Mouse (Mus musculus) spleen, adult 2 months (tissue): ENCODE measurements around the gene Iltifb.
"Not testable (repeated sequence)": the region's sequence is repeated elsewhere in the genome, so short reads cannot be mapped to it uniquely, and the experiment has no call there.

Source experiments
- CTCF ChIP-seq: fragments of 200-500 bp; IDR thresholded peaks from 2 replicates; pipeline ENCODE4 v1.5.1; 2011; ENCODE audit warnings: mild to moderate bottlenecking, inconsistent platforms; ENCODE audit not compliant: insufficient read depth, insufficient read length, insufficient replicate concordance; ENCODE audit errors: extremely low read depth
- POLR2A ChIP-seq: fragments of 200-500 bp; IDR thresholded peaks from 2 replicates; pipeline ENCODE4 v1.6.1; 2011; ENCODE audit warnings: low read depth, low read length, inconsistent platforms

- not testable (repeated sequence) for TF ChIP-seq POLR2A, CTCF
Measured at GRCm38 (mm10) chr10:118326869-118327268, 32.0 kb upstream of the Iltifb start, which contains the start of gene Gm9040.
